Mouse (Mus musculus) granulocyte monocyte progenitor cell, adult 5-6 weeks (primary cell): ENCODE results near the gene Gm45618. TPM values are rescaled to one million over a fixed set of nuclear protein-coding genes. Genes with fewer than 3 reads are reported as not detected.
A peak's percentile ranks its signal among the peaks of the same experiment; 100 is the strongest.

Source experiments
- ATAC-seq: replicated peaks from 2 replicates; pipeline ENCODE4 v1.8.0; 2016; ENCODE audit warnings: mild to moderate bottlenecking, moderate TSS enrichment, inconsistent platforms; ENCODE audit not compliant: poor library complexity, severe bottlenecking
- total RNA-seq, 2 experiments: library from RNA; stranded (forward) in 1 of 2; stranded (reverse) in 1 of 2; fragments of 200-712, 200-1000 nt in 1 of 2; fragments of >200 nt in 1 of 2; fragmentation: Nextera tagmentation in 1 of 2; gene quantifications; 2 replicates each; pipeline ENCODE4 v1.2.3; 2014 to 2017

The Gm45618 gene
- total RNA-seq, 2 experiments from 2014 or later, result not detected

- ATAC-seq, result no peak
Observed at GRCm38 (mm10) chr7:142071717-142072116, 48.8 kb downstream of the Gm45618 start.

- ATAC-seq, result peak; percentile 19; the same call in 1 of the 2 replicates
Observed at GRCm38 (mm10) chr7:142071212-142071578, 49.3 kb downstream of the Gm45618 start.

GRCm38 (mm10) chr7:142070458-142071211 lies 49.9 kb downstream of the Gm45618 start:
- ATAC-seq, result peak; percentile 77

Other genes starting within 250 kb of the Gm45618 start
- gene Tollip, start 202.2 kb downstream of the Gm45618 start, total RNA-seq (2014; fragmentation: Nextera tagmentation), result 25.2 and 34.4 TPM in 2 replicates
- 21.1 and 28.3 TPM in 2 replicates for gene Tollip, start 202.2 kb downstream of the Gm45618 start, total RNA-seq (2017)
- not detected in 2 replicates for gene Brsk2, start 171.0 kb downstream of the Gm45618 start, total RNA-seq (2014; fragmentation: Nextera tagmentation)
- not detected in 2 replicates for gene Brsk2, start 171.0 kb downstream of the Gm45618 start, total RNA-seq (2017)
- gene Mob2, start 59.7 kb downstream of the Gm45618 start, total RNA-seq (2014; fragmentation: Nextera tagmentation), result 57.8 and 60.9 TPM in 2 replicates
- gene Mob2, start 59.7 kb downstream of the Gm45618 start, total RNA-seq (2017), result 51.2 and 63.4 TPM in 2 replicates
- not detected in 2 replicates for gene Dusp8, start 24.9 kb downstream of the Gm45618 start, total RNA-seq (2014; fragmentation: Nextera tagmentation)
- gene Dusp8, start 24.9 kb downstream of the Gm45618 start, total RNA-seq (2017), result not detected in 2 replicates
- gene Gm39115, start 15.3 kb upstream of the Gm45618 start, total RNA-seq (2014; fragmentation: Nextera tagmentation), result not detected in 2 replicates
- gene Gm39115, start 15.3 kb upstream of the Gm45618 start, total RNA-seq (2017), result not detected in 2 replicates
- gene Gm45337, start 23.9 kb upstream of the Gm45618 start, total RNA-seq (2014; fragmentation: Nextera tagmentation), result not detected in 2 replicates
- not detected in 2 replicates for gene Gm45337, start 23.9 kb upstream of the Gm45618 start, total RNA-seq (2017)
- gene Gm29735, start 36.4 kb upstream of the Gm45618 start, total RNA-seq (2014; fragmentation: Nextera tagmentation), result not detected in 2 replicates
- gene Gm29735, start 36.4 kb upstream of the Gm45618 start, total RNA-seq (2017), result not detected in 2 replicates
- not detected in 2 replicates for gene Gm4553, start 45.0 kb upstream of the Gm45618 start, total RNA-seq (2014; fragmentation: Nextera tagmentation)
- gene Gm4553, start 45.0 kb upstream of the Gm45618 start, total RNA-seq (2017), result not detected in 2 replicates
- not detected in 2 replicates for gene Krtap5-2, start 55.3 kb upstream of the Gm45618 start, total RNA-seq (2014; fragmentation: Nextera tagmentation)
- gene Krtap5-2, start 55.3 kb upstream of the Gm45618 start, total RNA-seq (2017), result not detected in 2 replicates
- not detected in 2 replicates for gene Gm10153, start 69.7 kb upstream of the Gm45618 start, total RNA-seq (2014; fragmentation: Nextera tagmentation)
- gene Gm10153, start 69.7 kb upstream of the Gm45618 start, total RNA-seq (2017), result not detected in 2 replicates
- not detected in 2 replicates for gene Krtap5-3, start 80.6 kb upstream of the Gm45618 start, total RNA-seq (2014; fragmentation: Nextera tagmentation)
- gene Krtap5-3, start 80.6 kb upstream of the Gm45618 start, total RNA-seq (2017), result not detected in 2 replicates
- not detected in 2 replicates for gene Gm7579, start 91.1 kb upstream of the Gm45618 start, total RNA-seq (2014; fragmentation: Nextera tagmentation)
- not detected in 2 replicates for gene Gm7579, start 91.1 kb upstream of the Gm45618 start, total RNA-seq (2017)
- gene Krtap5-5, start 109.2 kb upstream of the Gm45618 start, total RNA-seq (2014; fragmentation: Nextera tagmentation), result not detected in 2 replicates
- not detected in 2 replicates for gene Krtap5-5, start 109.2 kb upstream of the Gm45618 start, total RNA-seq (2017)
- gene Gm40460, start 120.3 kb upstream of the Gm45618 start, total RNA-seq (2014; fragmentation: Nextera tagmentation), result not detected in 2 replicates
- not detected in 2 replicates for gene Gm40460, start 120.3 kb upstream of the Gm45618 start, total RNA-seq (2017)
- gene Gm2431, start 137.6 kb upstream of the Gm45618 start, total RNA-seq (2014; fragmentation: Nextera tagmentation), result not detected in 2 replicates
- not detected in 2 replicates for gene Gm2431, start 137.6 kb upstream of the Gm45618 start, total RNA-seq (2017)
- not detected in 2 replicates for gene Gm4559, start 153.6 kb upstream of the Gm45618 start, total RNA-seq (2014; fragmentation: Nextera tagmentation)
- gene Gm4559, start 153.6 kb upstream of the Gm45618 start, total RNA-seq (2017), result not detected in 2 replicates
- gene Krtap5-1, start 176.4 kb upstream of the Gm45618 start, total RNA-seq (2014; fragmentation: Nextera tagmentation), result not detected in 2 replicates
- not detected in 2 replicates for gene Krtap5-1, start 176.4 kb upstream of the Gm45618 start, total RNA-seq (2017)
- not detected in 2 replicates for gene Krtap5-4, start 182.8 kb upstream of the Gm45618 start, total RNA-seq (2014; fragmentation: Nextera tagmentation)
- gene Krtap5-4, start 182.8 kb upstream of the Gm45618 start, total RNA-seq (2017), result not detected in 2 replicates